ENCODE assay signal across 34 mouse cellular contexts in genomic region chr6:97016711-97017110, GRCm38 (mm10). TPM values are rescaled to one million over a fixed set of nuclear protein-coding genes. Genes with fewer than 3 reads are reported as not detected.
"Had no signal": no experiment of that assay in that cellular context is flagged by ENCODE, and none has a peak within 500 bp of the region (broad histone marks: within the 10 kb centered on the region; RNA-seq: fewer than 3 reads in every experiment).

No protein-coding gene starts in this region.

- H3K4me3 ChIP-seq: limb, embryonic 10.5 days; limb, embryonic 12.5 days; limb, embryonic 13.5 days; limb, embryonic 15.5 days; liver, embryonic 12.5 days; liver, embryonic 13.5 days; liver, embryonic 15.5 days; lung, embryonic 15.5 days; megakaryocyte, embryonic 14.5 days; midbrain, embryonic 10.5 days; midbrain, embryonic 12.5 days; midbrain, embryonic 13.5 days; midbrain, embryonic 15.5 days; myocyte had no signal

- H3K27me3 ChIP-seq: limb, embryonic 15.5 days; liver, embryonic 15.5 days; lung, embryonic 15.5 days; midbrain, embryonic 12.5 days; midbrain, embryonic 13.5 days; midbrain, embryonic 15.5 days had no signal

- H3K27ac ChIP-seq: limb, embryonic 10.5 days; limb, embryonic 12.5 days; limb, embryonic 13.5 days; limb, embryonic 15.5 days; liver, embryonic 12.5 days; liver, embryonic 13.5 days; liver, embryonic 14.5 days; liver, embryonic 15.5 days; lung, embryonic 15.5 days; macrophage; midbrain, embryonic 10.5 days; midbrain, embryonic 12.5 days; midbrain, embryonic 13.5 days; midbrain, embryonic 15.5 days had no signal

- H3K4me2 ChIP-seq: limb, embryonic 12.5 days; limb, embryonic 13.5 days; limb, embryonic 15.5 days; liver, embryonic 11.5 days; liver, embryonic 12.5 days; liver, embryonic 13.5 days; liver, embryonic 15.5 days; lung, embryonic 14.5 days; lung, embryonic 15.5 days; midbrain, embryonic 11.5 days; midbrain, embryonic 12.5 days; midbrain, embryonic 13.5 days; midbrain, embryonic 15.5 days had no signal

- H3K9ac ChIP-seq: limb, embryonic 12.5 days; limb, embryonic 13.5 days; limb, embryonic 15.5 days; liver, embryonic 12.5 days; liver, embryonic 13.5 days; liver, embryonic 14.5 days; liver, embryonic 15.5 days; liver, postnatal 0 days; lung, embryonic 14.5 days; lung, embryonic 15.5 days; midbrain, embryonic 12.5 days; midbrain, embryonic 13.5 days; midbrain, embryonic 15.5 days had no signal

- DNase-seq: left cerebral cortex, postnatal 4 days; liver; lung, adult 18-20 months; lung, adult 2 months; lung, embryonic 14.5 days; lung, postnatal 10 days; lung, postnatal 14 days; lung, postnatal 4 days; midbrain, embryonic 14.5 days had no signal

- H3K4me1 ChIP-seq: liver, embryonic 12.5 days; liver, embryonic 13.5 days; liver, embryonic 15.5 days; lung, embryonic 15.5 days; midbrain, embryonic 10.5 days; midbrain, embryonic 12.5 days; midbrain, embryonic 13.5 days; midbrain, embryonic 15.5 days had no signal

- H3K9me3 ChIP-seq: limb, embryonic 10.5 days; limb, embryonic 12.5 days; limb, embryonic 13.5 days; limb, embryonic 15.5 days; liver, embryonic 12.5 days; liver, embryonic 13.5 days; liver, embryonic 15.5 days; lung, embryonic 15.5 days; megakaryocyte, embryonic 14.5 days; midbrain, embryonic 10.5 days; midbrain, embryonic 12.5 days; midbrain, embryonic 13.5 days; midbrain, embryonic 15.5 days had no signal

- H3K36me3 ChIP-seq: limb, embryonic 10.5 days; limb, embryonic 12.5 days; limb, embryonic 13.5 days; limb, embryonic 15.5 days; liver, embryonic 12.5 days; liver, embryonic 13.5 days; liver, embryonic 15.5 days; lung, embryonic 15.5 days; midbrain, embryonic 10.5 days; midbrain, embryonic 12.5 days; midbrain, embryonic 13.5 days; midbrain, embryonic 15.5 days had no signal

- ATAC-seq: liver, postnatal 0 days; lung, postnatal 0 days; midbrain, embryonic 13.5 days; midbrain, embryonic 15.5 days; midbrain, embryonic 16.5 days had no signal

RNA-seq across cellular contexts. Expression of gene Fam19a4, which starts 43.5 kb away (rescaled TPM):
- total RNA-seq: liver, adult 2 months; megakaryocyte, adult 5-6 weeks; megakaryocyte-erythroid progenitor cell, adult 5-6 weeks had no signal
- polyA plus RNA-seq: liver, adult 2 months; liver, embryonic 11.5 days; liver, embryonic 12.5 days; liver, embryonic 13.5 days; liver, embryonic 15.5 days; liver, embryonic 16.5 days; liver, postnatal 0 days; lung, embryonic 14.5 days; macrophage; myocyte had no signal
